Mouse (Mus musculus) heart, embryonic 13.5 days (tissue): ENCODE results near the gene Ifitm5. TPM values are rescaled to one million over a fixed set of nuclear protein-coding genes. Genes with fewer than 3 reads are reported as not detected.

ENCODE experiments used
- ATAC-seq: fragments of 200-750 bp; cut with Nextera tagmentation; 2 replicates; pipeline ENCODE4 v1.8.0; 2017; ENCODE audit warnings: moderate TSS enrichment; ENCODE audit not compliant: insufficient number of reproducible peaks, low FRiP score, low TSS enrichment; ENCODE audit errors: extremely low read depth
- H3K27ac ChIP-seq: fragments of 300-500 bp; sonication (generic); replicated peaks from 2 replicates; pipeline ENCODE4 v1.5.1; 2015; ENCODE audit warnings: moderate library complexity, mild to moderate bottlenecking, inconsistent platforms
- H3K27me3 ChIP-seq: fragments of 300-500 bp; sonication (generic); replicated peaks from 2 replicates; pipeline ENCODE4 v1.6.1; 2015; ENCODE audit warnings: mild to moderate bottlenecking, inconsistent platforms
- H3K36me3 ChIP-seq: fragments of 300-500 bp; sonication (generic); 2 replicates; pipeline ENCODE4 v1.6.1; 2015; ENCODE audit warnings: mild to moderate bottlenecking, inconsistent platforms
- H3K4me1 ChIP-seq: fragments of 300-500 bp; sonication (generic); 2 replicates; pipeline ENCODE4 v1.6.1; 2015; ENCODE audit warnings: inconsistent platforms
- H3K4me2 ChIP-seq: fragments of 300-500 bp; sonication (generic); 2 replicates; pipeline ENCODE4 v1.6.1; 2015; ENCODE audit warnings: inconsistent platforms, mild to moderate bottlenecking, moderate library complexity
- H3K4me3 ChIP-seq: fragments of 300-500 bp; sonication (generic); 2 replicates; pipeline ENCODE4 v1.5.1; 2015; ENCODE audit warnings: moderate library complexity, mild to moderate bottlenecking, inconsistent platforms
- H3K9ac ChIP-seq: fragments of 300-500 bp; sonication (generic); 2 replicates; pipeline ENCODE4 v1.6.1; 2015; ENCODE audit warnings: inconsistent platforms, mild to moderate bottlenecking, moderate library complexity
- H3K9me3 ChIP-seq: fragments of 300-500 bp; sonication (generic); 2 replicates; pipeline ENCODE4 v1.6.1; 2016; ENCODE audit warnings: inconsistent platforms
- WGBS: fragments of 180-500 bp; shearing (Covaris S2); methylation state at CpG from one replicate; pipeline ENCODE4 v1.1.7; 2015; ENCODE audit warnings: mixed read lengths; 5-methylcytosine and 5-hydroxymethylcytosine counted together
- polyA plus RNA-seq: library from polyadenylated mRNA; unstranded; fragments of >200 nt; fragmentation: Nextera tagmentation; extraction: Ambion mirVana; gene quantifications from 2 replicates; pipeline ENCODE4 v1.2.1, GENCODE M21; 2015

Gene Ifitm5
- polyA plus RNA-seq, 1 experiment from 2014 or later: 1.2 TPM

- no peaks in the 10 kb centered on the region for H3K9me3 ChIP-seq
- H3K4me2 ChIP-seq: no peak overlapping the region
- H3K27me3 ChIP-seq: peaks cover 36% of the 10 kb centered on the region
- no peak overlapping the region for H3K9ac ChIP-seq
- H3K4me1 ChIP-seq: peaks cover 4% of the 10 kb centered on the region; the same call in 1 of the 2 replicates
- no peaks in the 10 kb centered on the region for H3K36me3 ChIP-seq
- no peak overlapping the region for H3K4me3 ChIP-seq
- no peak overlapping the region for H3K27ac ChIP-seq
- ATAC-seq: no peak
- 71% methylated on average over 5 of the region's 5 CpGs for WGBS
These were observed 37.1 kb downstream of the Ifitm5 start for GRCm38 (mm10) chr7:140912846-140913482.

- Histone ChIP-seq H3K9ac (no peak overlapping the region), H3K36me3 (no peaks in the 10 kb centered on the region), H3K27ac (no peak overlapping the region), H3K4me2 (no peak overlapping the region), H3K9me3 (no peaks in the 10 kb centered on the region), H3K4me1 (peaks cover 4% of the 10 kb centered on the region; the same call in 1 of the 2 replicates), H3K27me3 (peaks cover 30% of the 10 kb centered on the region), H3K4me3 (no peak overlapping the region)
- no peak for ATAC-seq
- WGBS: 47% methylated on average over 3 of the region's 3 CpGs
These were observed 37.8 kb downstream of the Ifitm5 start for GRCm38 (mm10) chr7:140912293-140912692.

- no peaks in the 10 kb centered on the region for H3K36me3 ChIP-seq
- H3K27ac ChIP-seq: no peak overlapping the region
- 2% methylated on average over 19 of the region's 19 CpGs for WGBS
These were observed 41.4 kb downstream of the Ifitm5 start for GRCm38 (mm10) chr7:140908634-140909107.

GRCm38 (mm10) chr7:140908181-140908580 lies 41.9 kb downstream of the Ifitm5 start:
- Histone ChIP-seq H3K27ac (no peak overlapping the region), H3K36me3 (no peaks in the 10 kb centered on the region), H3K27me3 (peaks cover 27% of the 10 kb centered on the region), H3K4me1 (peaks cover 4% of the 10 kb centered on the region; the same call in 1 of the 2 replicates), H3K4me3 (no peak overlapping the region), H3K9me3 (no peaks in the 10 kb centered on the region), H3K4me2 (no peak overlapping the region; the same call in 1 of the 2 replicates), H3K9ac (no peak overlapping the region)
- WGBS: 45% methylated on average over 7 of the region's 7 CpGs
- no peak for ATAC-seq

More at GRCm38 (mm10) chr7:140908634-140909107, 41.4 kb downstream of the Ifitm5 start:
- Histone ChIP-seq H3K4me1 (peaks cover 4% of the 10 kb centered on the region; the same call in 1 of the 2 replicates), H3K27me3 (peaks cover 27% of the 10 kb centered on the region), H3K9ac (peak overlapping the region; percentile 76), H3K4me2 (peak overlapping the region; percentile 88), H3K9me3 (no peaks in the 10 kb centered on the region), H3K4me3 (peak overlapping the region; percentile 56)
- ATAC-seq: no peak

- ATAC-seq: no peak
These were observed 42.4 kb downstream of the Ifitm5 start for GRCm38 (mm10) chr7:140907697-140908096.

GRCm38 (mm10) chr7:140907131-140907530 lies 43.0 kb downstream of the Ifitm5 start:
- no peak for ATAC-seq
- 73% methylated on average over 13 of the region's 13 CpGs for WGBS
- H3K9ac ChIP-seq: no peak overlapping the region; the same call in 1 of the 2 replicates
- H3K27me3 ChIP-seq: peaks cover 18% of the 10 kb centered on the region
- no peaks in the 10 kb centered on the region for H3K36me3 ChIP-seq
- H3K4me1 ChIP-seq: peaks cover 4% of the 10 kb centered on the region; the same call in 1 of the 2 replicates
- no peaks in the 10 kb centered on the region for H3K9me3 ChIP-seq
- H3K4me3 ChIP-seq: no peak overlapping the region
- H3K27ac ChIP-seq: no peak overlapping the region
- no peak overlapping the region for H3K4me2 ChIP-seq

More at GRCm38 (mm10) chr7:140907697-140908096, 42.4 kb downstream of the Ifitm5 start:
- Histone ChIP-seq H3K27me3 (peaks cover 23% of the 10 kb centered on the region), H3K27ac (no peak overlapping the region), H3K9me3 (no peaks in the 10 kb centered on the region), H3K4me3 (no peak overlapping the region), H3K4me2 (no peak overlapping the region), H3K4me1 (peaks cover 4% of the 10 kb centered on the region; the same call in 1 of the 2 replicates), H3K36me3 (no peaks in the 10 kb centered on the region), H3K9ac (no peak overlapping the region)
- 72% methylated on average over 7 of the region's 7 CpGs for WGBS

GRCm38 (mm10) chr7:140905642-140906081 lies 44.4 kb downstream of the Ifitm5 start:
- WGBS: 32% methylated on average over 2 of the region's 2 CpGs
- H3K4me3 ChIP-seq: no peak overlapping the region
- peaks cover 15% of the 10 kb centered on the region; the same call in 1 of the 2 replicates for H3K27me3 ChIP-seq
- H3K27ac ChIP-seq: no peak overlapping the region
- ATAC-seq: no peak
- no peak overlapping the region for H3K9ac ChIP-seq
- H3K36me3 ChIP-seq: no peaks in the 10 kb centered on the region
- H3K4me1 ChIP-seq: peaks cover 11% of the 10 kb centered on the region
- H3K9me3 ChIP-seq: no peaks in the 10 kb centered on the region
- no peak overlapping the region for H3K4me2 ChIP-seq

GRCm38 (mm10) chr7:140903212-140903611 lies 46.9 kb downstream of the Ifitm5 start:
- H3K4me1 ChIP-seq: peaks cover 21% of the 10 kb centered on the region
- H3K27ac ChIP-seq: no peak overlapping the region
- H3K36me3 ChIP-seq: peaks cover 13% of the 10 kb centered on the region
- no peak overlapping the region for H3K4me2 ChIP-seq
- H3K9me3 ChIP-seq: no peaks in the 10 kb centered on the region
- no peak overlapping the region for H3K9ac ChIP-seq
- H3K27me3 ChIP-seq: peaks cover 10% of the 10 kb centered on the region; the same call in 1 of the 2 replicates
- H3K4me3 ChIP-seq: no peak overlapping the region
- whole genome bisulfite sequencing: 28% methylated on average over 13 of the region's 13 CpGs
- no peak for ATAC-seq

- Histone ChIP-seq H3K4me2 (no peak overlapping the region), H3K27ac (no peak overlapping the region), H3K9ac (no peak overlapping the region; the same call in 1 of the 2 replicates), H3K4me3 (no peak overlapping the region), H3K36me3 (peaks cover 22% of the 10 kb centered on the region), H3K9me3 (no peaks in the 10 kb centered on the region), H3K4me1 (peaks cover 21% of the 10 kb centered on the region), H3K27me3 (peaks cover 10% of the 10 kb centered on the region; the same call in 1 of the 2 replicates)
- 81% methylated on average over 15 of the region's 15 CpGs for WGBS
- ATAC-seq: no peak
These were observed 47.8 kb downstream of the Ifitm5 start for GRCm38 (mm10) chr7:140902036-140902875.

- Histone ChIP-seq H3K27ac (peak within 1 kb of the TSS; percentile 83), H3K9ac (peak within 1 kb of the TSS; percentile 79), H3K4me3 (peak within 1 kb of the TSS; percentile 42), H3K27me3 (peaks cover 6% of the 10 kb centered on the region; the same call in 1 of the 2 replicates), H3K4me1 (peaks cover 21% of the 10 kb centered on the region), H3K9me3 (no peaks in the 10 kb centered on the region), H3K4me2 (peak within 1 kb of the TSS; percentile 59), H3K36me3 (peaks cover 40% of the 10 kb centered on the region)
- no peak for ATAC-seq
- 42% methylated on average over 10 of the region's 10 CpGs for WGBS
These were observed 49.9 kb downstream of the Ifitm5 start, which contains the start of gene Cox8b for GRCm38 (mm10) chr7:140900220-140900619. Gene Cox8b, minus strand, starts transcription at chr7:140900446.

- Histone ChIP-seq H3K4me2 (peak overlapping the region; percentile 59), H3K4me1 (peaks cover 21% of the 10 kb centered on the region), H3K9me3 (no peaks in the 10 kb centered on the region), H3K27me3 (peaks cover 2% of the 10 kb centered on the region; the same call in 1 of the 2 replicates), H3K27ac (peak overlapping the region; percentile 83; the same call in 1 of the 2 replicates), H3K9ac (peak overlapping the region; percentile 79), H3K4me3 (peak overlapping the region; percentile 42; the same call in 1 of the 2 replicates), H3K36me3 (peaks cover 50% of the 10 kb centered on the region)
- ATAC-seq: no peak
- 61% methylated on average over 3 of the region's 3 CpGs for WGBS
These were observed 51.0 kb downstream of the Ifitm5 start for GRCm38 (mm10) chr7:140899121-140899520.
